Mouse (Mus musculus): Measurements from ENCODE around the gene Nudcd3. TPM values are rescaled to one million over a fixed set of nuclear protein-coding genes. Genes with fewer than 3 reads are reported as not detected.
A peak's percentile ranks its signal among the peaks of the same experiment; 100 is the strongest.

Gene Nudcd3
- polyA plus RNA-seq, 1 experiment from 2014 or later = 53.9 TPM

GRCm38 (mm10) chr11:6066176-6066575, 134.0 kb downstream of the Nudcd3 start, which contains the start of gene Camk2b:
Gene Camk2b, minus strand, starts transcription at chr11:6066362.
- no peak for ATAC-seq (ENCODE audit: low read depth)
- peak within 1 kb of the TSS; percentile 86 for H3K9ac ChIP-seq
- 11% methylated on average over 6 of the region's 6 CpGs for WGBS
- H3K27me3 ChIP-seq = peaks cover 87% of the 10 kb centered on the region
- H3K9me3 ChIP-seq = no peaks in the 10 kb centered on the region
- H3K4me2 ChIP-seq = peak within 1 kb of the TSS; percentile 68
- no peaks in the 10 kb centered on the region for H3K36me3 ChIP-seq
- peaks cover 40% of the 10 kb centered on the region for H3K4me1 ChIP-seq (replicated peaks)
- H3K4me3 ChIP-seq = peak within 1 kb of the TSS; percentile 70
- peak within 1 kb of the TSS; percentile 76 for H3K27ac ChIP-seq (replicated peaks)

DNA sequence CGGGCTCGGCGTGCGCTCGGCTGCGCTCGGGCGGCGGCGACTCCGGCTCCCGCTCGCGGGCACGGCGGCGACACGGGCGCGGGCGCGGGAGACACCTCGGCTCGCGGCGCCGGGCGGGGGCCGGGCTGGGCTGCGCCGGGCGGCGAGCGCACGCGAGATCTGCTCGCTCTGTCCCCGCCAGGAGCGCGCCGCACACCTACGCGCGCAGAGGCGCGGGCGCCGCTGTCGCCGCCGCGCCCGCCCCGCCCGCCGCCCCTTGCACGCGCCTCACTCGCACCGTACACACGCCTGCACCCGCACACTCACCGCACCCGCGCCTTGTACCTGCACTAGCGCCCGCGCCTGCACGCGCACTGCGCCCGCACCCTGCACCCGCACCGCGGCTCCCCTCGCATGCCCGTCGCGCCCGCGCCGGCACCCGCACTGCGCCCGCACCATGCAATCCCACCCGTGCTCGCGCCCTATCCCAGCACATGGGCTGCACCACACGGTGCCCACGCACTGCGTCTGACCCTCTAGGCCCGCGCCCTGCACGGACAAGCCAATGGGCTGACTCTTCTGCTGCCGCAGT, 134.6 kb downstream of the Nudcd3 start:
- H3K36me3 ChIP-seq = no peaks in the 10 kb centered on the region
- peak overlapping the region; percentile 86 for H3K9ac ChIP-seq
- H3K27me3 ChIP-seq = peaks cover 83% of the 10 kb centered on the region
- peak; percentile 85 for ATAC-seq (ENCODE audit: low read depth)
- peaks cover 40% of the 10 kb centered on the region for H3K4me1 ChIP-seq (replicated peaks)
- H3K27ac ChIP-seq (replicated peaks) = peak overlapping the region; percentile 76
- H3K4me2 ChIP-seq = peak overlapping the region; percentile 68
- WGBS = 2% methylated on average over 40 of the region's 95 CpGs
- peak overlapping the region; percentile 70 for H3K4me3 ChIP-seq
- H3K9me3 ChIP-seq = no peaks in the 10 kb centered on the region

DNA sequence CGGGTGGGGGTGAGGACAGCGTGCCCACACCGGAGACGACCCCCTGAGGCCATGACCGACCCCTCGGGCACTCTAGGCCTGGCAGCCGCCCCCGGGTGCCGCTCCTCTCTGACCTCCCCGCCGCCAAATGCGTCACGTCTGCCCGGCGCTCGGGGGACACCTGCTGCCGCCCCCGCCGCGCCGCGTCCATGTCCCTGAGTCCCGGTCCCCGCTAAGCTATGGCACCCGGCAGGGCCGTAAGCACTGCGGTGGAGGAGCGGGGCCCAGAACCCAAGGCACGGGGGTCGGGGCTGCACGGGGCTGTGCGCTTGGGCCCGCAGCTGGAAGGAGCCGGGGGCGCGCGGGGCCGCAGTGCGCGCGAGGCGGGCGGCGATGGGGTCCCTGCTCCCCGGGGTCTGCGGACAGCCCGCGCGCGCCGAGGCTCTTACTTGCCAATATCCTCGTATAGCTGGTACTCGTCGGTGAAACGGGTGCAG, 135.1 kb downstream of the Nudcd3 start:
- Histone ChIP-seq H3K27ac (replicated peaks) (peak overlapping the region; percentile 76), H3K4me2 (peak overlapping the region; percentile 68), H3K4me3 (peak overlapping the region; percentile 70), H3K9ac (peak overlapping the region; percentile 86), H3K4me1 (replicated peaks) (peaks cover 40% of the 10 kb centered on the region), H3K27me3 (peaks cover 80% of the 10 kb centered on the region), H3K36me3 (no peaks in the 10 kb centered on the region), H3K9me3 (no peaks in the 10 kb centered on the region)
- peak; percentile 60 for ATAC-seq (ENCODE audit: low read depth)
- 1% methylated on average over 54 of the region's 55 CpGs for WGBS

DNA sequence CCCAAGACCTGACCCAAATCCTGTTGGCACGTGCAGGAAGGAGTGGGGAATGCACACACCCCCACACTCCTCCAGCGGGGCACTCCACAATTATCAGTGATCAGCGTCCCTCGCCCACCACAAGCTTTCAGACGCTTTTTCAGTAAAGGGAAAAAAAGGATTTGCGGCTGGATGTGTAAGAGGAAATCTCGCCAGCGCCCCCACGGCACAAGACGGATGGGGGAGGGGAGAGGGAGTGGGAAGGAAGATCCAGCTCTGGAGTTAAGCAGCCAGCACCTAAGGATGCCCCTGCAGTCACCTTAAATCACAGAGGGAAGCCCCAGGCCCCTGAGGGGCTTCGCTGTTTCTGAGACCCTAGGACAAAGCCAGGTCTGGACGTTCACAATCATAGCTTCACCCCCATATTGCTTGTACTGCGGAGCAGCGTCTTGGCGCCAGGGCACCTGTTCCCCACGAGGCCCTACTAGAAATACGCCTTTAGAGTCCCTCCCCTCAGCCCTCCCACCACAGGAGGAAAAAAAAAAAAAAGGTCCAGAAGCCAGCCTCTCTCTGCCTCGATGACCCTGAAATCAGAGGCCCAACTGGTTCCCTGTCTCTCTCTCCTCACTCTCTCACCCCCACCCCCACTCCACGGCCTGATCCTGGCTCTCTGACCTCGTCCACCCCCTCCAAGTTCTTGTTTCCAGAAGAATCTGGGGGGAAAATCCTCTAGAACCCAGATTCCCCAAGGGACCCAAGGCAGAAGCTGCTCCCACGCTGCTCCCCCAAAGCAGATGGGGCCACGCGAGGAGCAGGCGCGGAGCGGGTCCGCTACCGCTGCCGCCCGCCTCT, 135.8 kb downstream of the Nudcd3 start:
- Histone ChIP-seq H3K4me2 (peak overlapping the region; percentile 68), H3K27ac (replicated peaks) (peak overlapping the region; percentile 76), H3K36me3 (no peaks in the 10 kb centered on the region), H3K4me1 (replicated peaks) (peaks cover 40% of the 10 kb centered on the region), H3K9me3 (no peaks in the 10 kb centered on the region), H3K27me3 (peaks cover 73% of the 10 kb centered on the region), H3K4me3 (peak overlapping the region; percentile 70), H3K9ac (peak overlapping the region; percentile 86)
- WGBS = 3% methylated on average over 30 of the region's 30 CpGs
- ATAC-seq (ENCODE audit: low read depth) = no peak

DNA sequence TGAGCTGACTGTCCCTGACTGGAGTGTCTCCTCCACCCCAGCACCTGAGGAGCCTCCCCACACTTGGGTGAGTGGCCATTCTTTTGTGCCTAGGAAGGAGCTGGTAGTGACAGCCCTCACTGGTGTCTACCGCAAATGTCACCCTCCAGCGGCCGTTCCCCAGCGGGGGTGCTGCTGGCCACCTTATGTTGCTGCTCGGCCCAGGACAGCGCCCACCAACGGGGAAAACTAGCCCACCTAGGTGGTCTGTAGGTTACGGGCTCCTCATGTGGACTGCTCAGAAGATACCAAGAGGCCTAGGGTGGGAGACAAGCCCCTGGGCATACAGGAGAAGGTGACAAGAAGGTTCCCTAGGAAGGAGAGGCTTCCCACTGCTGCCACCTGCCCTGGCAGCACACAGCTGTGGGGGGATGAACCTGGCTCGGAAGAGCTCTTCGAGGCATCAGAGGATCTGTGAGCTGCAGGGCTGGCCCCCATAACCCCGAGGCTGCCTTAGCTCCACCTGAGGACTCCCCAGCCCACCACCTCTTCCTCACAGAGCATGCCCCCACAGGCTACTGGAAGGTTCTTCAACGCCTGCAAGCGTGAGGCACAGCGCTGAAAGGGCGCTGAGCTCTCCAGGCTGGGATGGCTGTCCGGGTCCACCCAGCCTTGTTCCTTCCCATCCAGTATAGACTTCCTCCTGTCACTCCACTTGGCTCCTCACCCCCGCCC, 136.6 kb downstream of the Nudcd3 start:
- Histone ChIP-seq H3K27me3 (peaks cover 66% of the 10 kb centered on the region), H3K4me1 (replicated peaks) (peaks cover 37% of the 10 kb centered on the region), H3K9me3 (no peaks in the 10 kb centered on the region), H3K4me3 (peak overlapping the region; percentile 70), H3K9ac (peak overlapping the region; percentile 86), H3K27ac (replicated peaks) (peak overlapping the region; percentile 76), H3K4me2 (peak overlapping the region; percentile 68), H3K36me3 (no peaks in the 10 kb centered on the region)
- 48% methylated on average over 17 of the region's 17 CpGs for WGBS
- ATAC-seq (ENCODE audit: low read depth) = no peak; the same call in 1 of the 2 replicates

GRCm38 (mm10) chr11:6063065-6063464, 137.2 kb downstream of the Nudcd3 start:
- Histone ChIP-seq H3K4me1 (replicated peaks) (peaks cover 31% of the 10 kb centered on the region), H3K27ac (replicated peaks) (no peak overlapping the region), H3K4me2 (peak overlapping the region; percentile 68), H3K36me3 (no peaks in the 10 kb centered on the region), H3K27me3 (peaks cover 61% of the 10 kb centered on the region), H3K4me3 (peak overlapping the region; percentile 70; the same call in 1 of the 2 replicates), H3K9ac (peak overlapping the region; percentile 86), H3K9me3 (no peaks in the 10 kb centered on the region)
- no peak for ATAC-seq (ENCODE audit: low read depth)
- 80% methylated on average over 7 of the region's 7 CpGs for WGBS

DNA sequence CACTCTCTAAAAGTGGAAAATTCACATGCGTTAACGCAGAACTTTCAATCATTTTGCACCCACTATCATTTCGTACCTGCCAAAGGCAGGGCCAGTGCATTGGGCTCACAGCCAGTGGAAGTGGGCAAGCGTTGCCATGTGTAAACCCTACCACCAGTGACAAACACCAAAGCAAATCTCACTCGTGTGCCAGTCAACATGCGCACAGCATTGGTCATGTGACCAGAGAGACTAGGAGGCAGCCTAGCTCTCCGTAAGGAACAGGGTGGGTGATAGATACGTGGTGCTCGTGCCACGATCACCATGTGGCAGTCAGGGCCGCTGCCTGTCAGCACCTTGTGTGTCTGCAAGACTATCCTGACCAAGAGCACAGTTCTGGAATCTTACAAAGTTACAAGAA, 137.9 kb downstream of the Nudcd3 start:
- H3K36me3 ChIP-seq = no peaks in the 10 kb centered on the region
- no peak overlapping the region for H3K4me3 ChIP-seq
- no peak overlapping the region for H3K27ac ChIP-seq (replicated peaks)
- peaks cover 26% of the 10 kb centered on the region for H3K4me1 ChIP-seq (replicated peaks)
- H3K9me3 ChIP-seq = no peaks in the 10 kb centered on the region
- H3K4me2 ChIP-seq = no peak overlapping the region
- H3K9ac ChIP-seq = no peak overlapping the region
- H3K27me3 ChIP-seq = peaks cover 54% of the 10 kb centered on the region
- 88% methylated on average over 11 of the region's 11 CpGs for WGBS
- no peak for ATAC-seq (ENCODE audit: low read depth)

DNA sequence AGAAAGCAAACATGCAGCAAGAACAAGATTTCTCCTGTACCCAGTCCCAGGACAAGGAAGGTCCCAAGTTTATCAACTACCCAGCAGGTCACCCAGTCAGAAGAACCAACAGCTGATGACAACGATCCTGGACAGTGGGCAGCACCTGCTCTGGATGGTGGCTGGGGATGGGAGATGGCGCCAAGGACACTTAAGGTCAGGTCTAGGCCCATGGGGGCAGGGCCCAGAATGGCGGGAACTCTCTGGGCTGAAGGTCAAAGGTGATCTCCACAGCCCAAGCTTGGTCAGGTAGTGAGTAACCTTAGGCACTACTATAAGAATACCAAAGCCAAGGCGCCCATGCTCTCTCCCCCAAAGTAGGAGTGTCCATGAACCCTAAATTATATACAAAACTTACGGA, 138.3 kb downstream of the Nudcd3 start:
- Histone ChIP-seq H3K27ac (replicated peaks) (no peak overlapping the region), H3K4me3 (no peak overlapping the region), H3K9ac (no peak overlapping the region), H3K9me3 (no peaks in the 10 kb centered on the region), H3K27me3 (peaks cover 49% of the 10 kb centered on the region), H3K4me1 (replicated peaks) (peaks cover 26% of the 10 kb centered on the region), H3K36me3 (no peaks in the 10 kb centered on the region), H3K4me2 (no peak overlapping the region)
- no peak for ATAC-seq (ENCODE audit: low read depth)
- 80% methylated on average over 5 of the region's 5 CpGs for WGBS

DNA sequence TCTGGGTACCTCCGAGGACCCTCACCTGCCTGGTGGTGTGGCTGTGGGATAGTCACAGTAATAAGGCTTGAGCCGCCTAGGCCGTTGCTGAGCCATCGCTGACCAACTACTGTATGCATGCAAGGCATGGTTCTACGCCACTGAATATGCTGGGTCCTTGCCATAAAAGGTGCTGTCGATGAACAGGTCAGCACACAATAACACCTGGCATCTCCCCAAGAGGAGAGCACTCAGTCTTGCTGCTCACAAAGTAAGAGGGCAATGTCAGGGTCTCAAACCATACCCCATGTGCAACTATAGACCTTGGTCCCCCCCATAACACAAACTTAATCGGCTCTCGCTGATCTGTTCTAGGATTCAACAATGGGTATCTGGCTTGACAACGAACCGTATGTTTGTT, 141.1 kb downstream of the Nudcd3 start:
- WGBS = 90% methylated on average over 10 of the region's 10 CpGs

More for the DNA sequence above, 141.1 kb downstream of the Nudcd3 start:
- H3K9ac ChIP-seq = no peak overlapping the region
- H3K4me2 ChIP-seq = no peak overlapping the region
- H3K4me3 ChIP-seq = no peak overlapping the region
- peaks cover 14% of the 10 kb centered on the region for H3K4me1 ChIP-seq (replicated peaks)
- no peaks in the 10 kb centered on the region for H3K9me3 ChIP-seq
- ATAC-seq (ENCODE audit: low read depth) = no peak
- peaks cover 22% of the 10 kb centered on the region for H3K27me3 ChIP-seq
- no peaks in the 10 kb centered on the region for H3K36me3 ChIP-seq
- no peak overlapping the region for H3K27ac ChIP-seq (replicated peaks)

Other genes with a start within 250 kb of the Nudcd3 start
- 68.9 and 71.2 TPM in 2 replicates for gene Ykt6, start 244.7 kb downstream of the Nudcd3 start, polyA plus RNA-seq (2015; fragmentation: Nextera tagmentation; extraction: Ambion mirVana)
- gene Camk2b, start 134.1 kb downstream of the Nudcd3 start, polyA plus RNA-seq (2015; fragmentation: Nextera tagmentation; extraction: Ambion mirVana) = 55.6 and 55.8 TPM in 2 replicates
- 0.46 and 0.91 TPM in 2 replicates for gene A730071L15Rik, start 386 bp downstream of the Nudcd3 start, polyA plus RNA-seq (2015; fragmentation: Nextera tagmentation; extraction: Ambion mirVana)
- gene Npc1l1, start 29.7 kb upstream of the Nudcd3 start, polyA plus RNA-seq (2015; fragmentation: Nextera tagmentation; extraction: Ambion mirVana) = not detected in 2 replicates
- 69.3 and 69.4 TPM in 2 replicates for gene Ddx56, start 67.4 kb upstream of the Nudcd3 start, polyA plus RNA-seq (2015; fragmentation: Nextera tagmentation; extraction: Ambion mirVana)
- 131 and 137 TPM in 2 replicates for gene Tmed4, start 74.5 kb upstream of the Nudcd3 start, polyA plus RNA-seq (2015; fragmentation: Nextera tagmentation; extraction: Ambion mirVana)
- 101 and 102 TPM in 2 replicates for gene Ogdh, start 91.2 kb upstream of the Nudcd3 start, polyA plus RNA-seq (2015; fragmentation: Nextera tagmentation; extraction: Ambion mirVana)
- gene Zmiz2, start 188.7 kb upstream of the Nudcd3 start, polyA plus RNA-seq (2015; fragmentation: Nextera tagmentation; extraction: Ambion mirVana) = 21.1 and 25.8 TPM in 2 replicates
- gene Ppia, start 215.0 kb upstream of the Nudcd3 start, polyA plus RNA-seq (2015; fragmentation: Nextera tagmentation; extraction: Ambion mirVana) = 4,471 and 4,554 TPM in 2 replicates
- 342 and 380 TPM in 2 replicates for gene H2afv, start 244.0 kb upstream of the Nudcd3 start, polyA plus RNA-seq (2015; fragmentation: Nextera tagmentation; extraction: Ambion mirVana)